Mouse (Mus musculus) G1E-ER4 (cell line): Measurements from ENCODE around the gene Spag6. TPM values are rescaled to one million over a fixed set of nuclear protein-coding genes. Genes with fewer than 3 reads are reported as not detected.

Experiments
- GATA1 ChIP-seq: IDR thresholded peaks from one replicate; pipeline ENCODE4 v1.8.0; 2012; ENCODE audit warnings: low read length, inconsistent platforms
- polyA plus RNA-seq: library from polyadenylated mRNA; stranded (reverse); fragments of >175 nt; gene quantifications from 2 replicates; pipeline ENCODE4 v1.2.3, GENCODE M21; 2012

The Spag6 gene
- polyA plus RNA-seq, 1 experiment: 0.66 TPM

GRCm38 (mm10) chr2:18765481-18766249 is 71.8 kb downstream of the Spag6 start:
- no peak for TF ChIP-seq GATA1

- TF ChIP-seq GATA1: no peak
These were observed 72.6 kb downstream of the Spag6 start for GRCm38 (mm10) chr2:18766441-18766820.

- TF ChIP-seq GATA1: no peak
These were observed 73.1 kb downstream of the Spag6 start for GRCm38 (mm10) chr2:18766821-18767541.

- no peak for TF ChIP-seq GATA1
These were observed 74.6 kb downstream of the Spag6 start for GRCm38 (mm10) chr2:18768414-18768813.

GRCm38 (mm10) chr2:18772413-18772812 is 78.6 kb downstream of the Spag6 start:
- TF ChIP-seq GATA1: no peak

GRCm38 (mm10) chr2:18774326-18774725 is 80.5 kb downstream of the Spag6 start:
- no peak for TF ChIP-seq GATA1

- TF ChIP-seq GATA1: no peak
These were observed 84.4 kb downstream of the Spag6 start for GRCm38 (mm10) chr2:18778220-18778619.

GRCm38 (mm10) chr2:18779830-18780229 is 86.0 kb downstream of the Spag6 start:
- TF ChIP-seq GATA1: no peak

- TF ChIP-seq GATA1: no peak
These were observed 87.5 kb downstream of the Spag6 start for GRCm38 (mm10) chr2:18781296-18781695.

GRCm38 (mm10) chr2:18794261-18794660 is 100.4 kb downstream of the Spag6 start:
- no peak for TF ChIP-seq GATA1

- TF ChIP-seq GATA1: no peak
These were observed 103.9 kb downstream of the Spag6 start for GRCm38 (mm10) chr2:18797776-18798175.

- TF ChIP-seq GATA1: no peak
These were observed 105.6 kb downstream of the Spag6 start for GRCm38 (mm10) chr2:18799265-18799965.

Other genes starting within 250 kb of the Spag6 start
- gene Commd3, start 21.6 kb upstream of the Spag6 start, polyA plus RNA-seq: 199 and 265 TPM in 2 replicates
- 78.0 and 110 TPM in 2 replicates for gene Bmi1, start 17.0 kb upstream of the Spag6 start, polyA plus RNA-seq